Mouse (Mus musculus) limb, embryonic 11.5 days (tissue): Measurements from ENCODE around the gene Fcmr. TPM values are rescaled to one million over a fixed set of nuclear protein-coding genes. Genes with fewer than 3 reads are reported as not detected.

Experiments
- ATAC-seq: fragments of 200-750 bp; cut with Nextera tagmentation; 2 replicates; pipeline ENCODE4 v1.8.0; 2017; ENCODE audit warnings: low read depth; ENCODE audit not compliant: insufficient number of reproducible peaks, low FRiP score, low TSS enrichment
- DNase-seq: peaks from one replicate; pipeline ENCODE4 v3.0.0-alpha.2; 2015; ENCODE audit warnings: low spot score
- H3K27ac ChIP-seq: fragments of 300-500 bp; sonication (generic); replicated peaks from 2 replicates; pipeline ENCODE4 v1.5.1; 2014; ENCODE audit warnings: low read depth, mild to moderate bottlenecking, low read length
- H3K27me3 ChIP-seq: fragments of 300-500 bp; sonication (generic); 2 replicates; pipeline ENCODE4 v1.6.1; 2014; ENCODE audit warnings: mild to moderate bottlenecking, low read length, mixed read lengths; ENCODE audit not compliant: control insufficient read depth, insufficient read depth
- H3K36me3 ChIP-seq: fragments of 300-500 bp; sonication (generic); 2 replicates; pipeline ENCODE4 v1.6.1; 2014; ENCODE audit warnings: mild to moderate bottlenecking, low read length, moderate library complexity, mixed read lengths; ENCODE audit not compliant: control insufficient read depth, insufficient read depth
- H3K4me1 ChIP-seq: fragments of 300-500 bp; sonication (generic); 2 replicates; pipeline ENCODE4 v1.6.1; 2014; ENCODE audit warnings: low read length, mixed read lengths; ENCODE audit not compliant: control insufficient read depth, insufficient read depth
- H3K4me2 ChIP-seq: fragments of 300-500 bp; sonication (generic); 2 replicates; pipeline ENCODE4 v1.6.1; 2014; ENCODE audit warnings: low read depth, mild to moderate bottlenecking, moderate library complexity; ENCODE audit not compliant: severe bottlenecking
- H3K4me3 ChIP-seq: fragments of 300-500 bp; sonication (generic); 2 replicates; pipeline ENCODE4 v1.5.1; 2014; ENCODE audit warnings: low read depth, low read length
- H3K9ac ChIP-seq: fragments of 300-500 bp; sonication (generic); 2 replicates; pipeline ENCODE4 v1.6.1; 2014; ENCODE audit warnings: mild to moderate bottlenecking, low read length
- H3K9me3 ChIP-seq: fragments of 300-500 bp; sonication (generic); 2 replicates; pipeline ENCODE4 v1.6.1; 2016; ENCODE audit warnings: low read length; ENCODE audit not compliant: control insufficient read depth
- WGBS: fragments of 180-500 bp; shearing (Covaris S2); extraction: QIAGEN DNeasy Blood & Tissue Kit; methylation state at CpG from one replicate; pipeline ENCODE4 v1.1.7; 2014; 5-methylcytosine and 5-hydroxymethylcytosine counted together
- polyA plus RNA-seq: library from polyadenylated mRNA; unstranded; fragments of >200 nt; fragmentation: Nextera tagmentation; extraction: Ambion mirVana; gene quantifications from 2 replicates; pipeline ENCODE4 v1.2.1, GENCODE M21; 2014

The Fcmr gene
- polyA plus RNA-seq, 1 experiment from 2014 or later: 0.45 TPM

GRCm38 (mm10) chr1:130875910-130876309, 10.4 kb downstream of the Fcmr start:
- peaks cover 11% of the 10 kb centered on the region for H3K27me3 ChIP-seq
- ATAC-seq: no peak

DNA sequence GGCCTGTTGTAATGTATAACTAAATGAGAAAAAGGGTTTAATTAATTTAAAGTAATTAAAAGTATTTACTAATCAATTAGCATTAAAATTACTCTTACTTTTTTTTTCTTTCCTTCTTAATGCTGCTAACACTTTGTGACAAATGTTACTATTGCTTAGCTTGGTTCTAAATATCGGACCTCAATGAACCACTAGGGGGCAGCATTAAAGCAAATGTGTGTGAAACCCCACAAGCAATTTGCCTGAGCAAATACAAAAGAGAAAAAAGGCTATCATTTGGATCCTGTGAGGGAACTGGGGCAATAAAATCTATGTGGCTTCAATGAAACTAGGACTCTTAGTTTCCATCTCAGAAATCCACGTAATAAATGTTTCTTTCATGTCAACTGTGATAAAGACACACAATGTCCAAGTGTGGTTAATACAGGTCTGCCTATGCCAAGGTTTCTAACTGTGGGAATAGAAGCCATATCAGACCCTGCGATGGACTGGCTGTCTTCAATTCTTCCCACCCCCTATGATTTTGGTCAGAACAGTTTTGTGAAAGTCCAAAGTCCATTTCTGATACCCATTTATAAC, 11.6 kb downstream of the Fcmr start:
- Histone ChIP-seq H3K27ac (no peak overlapping the region), H3K9me3 (no peaks in the 10 kb centered on the region), H3K27me3 (peaks cover 11% of the 10 kb centered on the region), H3K4me2 (no peak overlapping the region), H3K4me1 (no peaks in the 10 kb centered on the region; the same call in 1 of the 2 replicates), H3K9ac (no peak overlapping the region), H3K36me3 (no peaks in the 10 kb centered on the region), H3K4me3 (no peak overlapping the region)
- 30% methylated on average over 3 of the region's 3 CpGs for WGBS
- DNase-seq (peak; percentile 60), ATAC-seq (no peak)

More at GRCm38 (mm10) chr1:130875910-130876309, 10.4 kb downstream of the Fcmr start:
- H3K4me3 ChIP-seq: no peak overlapping the region
- DNase-seq: no peak
- H3K9ac ChIP-seq: no peak overlapping the region
- 82% methylated on average over 3 of the region's 3 CpGs for WGBS
- no peaks in the 10 kb centered on the region for H3K36me3 ChIP-seq
- H3K9me3 ChIP-seq: no peaks in the 10 kb centered on the region
- no peak overlapping the region for H3K4me2 ChIP-seq
- H3K4me1 ChIP-seq: no peaks in the 10 kb centered on the region; the same call in 1 of the 2 replicates
- H3K27ac ChIP-seq: no peak overlapping the region

GRCm38 (mm10) chr1:130877889-130878614, 12.6 kb downstream of the Fcmr start:
- Histone ChIP-seq H3K4me3 (peak overlapping the region; percentile 37), H3K9ac (peak overlapping the region; percentile 50), H3K27ac (no peak overlapping the region), H3K4me1 (no peaks in the 10 kb centered on the region; the same call in 1 of the 2 replicates), H3K9me3 (no peaks in the 10 kb centered on the region), H3K36me3 (no peaks in the 10 kb centered on the region), H3K4me2 (peak overlapping the region; percentile 83), H3K27me3 (peaks cover 11% of the 10 kb centered on the region)
- peak; percentile 65 for DNase-seq
- WGBS: 3% methylated on average over 43 of the region's 43 CpGs
- peak; percentile 56; the same call in 1 of the 2 replicates for ATAC-seq

DNA sequence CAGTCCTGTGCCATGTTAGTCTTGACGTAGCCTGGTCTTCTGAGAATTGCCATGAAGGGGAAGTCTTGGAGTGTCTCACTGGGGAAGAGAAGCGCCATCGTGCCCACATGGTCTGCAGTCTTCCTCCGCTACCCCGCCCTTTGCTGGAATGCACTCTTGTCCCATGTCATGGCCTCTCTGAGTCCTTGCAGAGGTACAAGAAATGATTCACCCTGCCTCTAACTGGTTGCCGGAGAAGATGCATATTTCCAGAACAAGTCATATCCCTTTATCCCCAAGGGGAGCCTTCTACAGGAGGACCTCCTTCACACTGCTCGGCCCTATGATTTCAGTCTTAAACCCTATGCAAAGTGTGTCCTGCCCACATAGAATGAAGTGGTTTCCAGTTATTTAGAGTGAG, 14.5 kb downstream of the Fcmr start:
- no peak overlapping the region for H3K27ac ChIP-seq
- no peaks in the 10 kb centered on the region; the same call in 1 of the 2 replicates for H3K4me1 ChIP-seq
- DNase-seq: no peak
- no peaks in the 10 kb centered on the region for H3K36me3 ChIP-seq
- H3K4me3 ChIP-seq: no peak overlapping the region
- H3K27me3 ChIP-seq: peaks cover 11% of the 10 kb centered on the region
- ATAC-seq: no peak
- 94% methylated on average over 7 of the region's 7 CpGs for WGBS
- no peaks in the 10 kb centered on the region for H3K9me3 ChIP-seq
- H3K9ac ChIP-seq: no peak overlapping the region
- no peak overlapping the region for H3K4me2 ChIP-seq

GRCm38 (mm10) chr1:130883146-130883545, 17.7 kb downstream of the Fcmr start:
- Histone ChIP-seq H3K36me3 (no peaks in the 10 kb centered on the region), H3K9ac (no peak overlapping the region), H3K4me3 (no peak overlapping the region), H3K27me3 (peaks cover 4% of the 10 kb centered on the region), H3K9me3 (no peaks in the 10 kb centered on the region), H3K4me1 (no peaks in the 10 kb centered on the region; the same call in 1 of the 2 replicates), H3K4me2 (no peak overlapping the region), H3K27ac (no peak overlapping the region)
- ATAC-seq: no peak
- WGBS: 95% methylated on average over 4 of the region's 4 CpGs
- no peak for DNase-seq

DNA sequence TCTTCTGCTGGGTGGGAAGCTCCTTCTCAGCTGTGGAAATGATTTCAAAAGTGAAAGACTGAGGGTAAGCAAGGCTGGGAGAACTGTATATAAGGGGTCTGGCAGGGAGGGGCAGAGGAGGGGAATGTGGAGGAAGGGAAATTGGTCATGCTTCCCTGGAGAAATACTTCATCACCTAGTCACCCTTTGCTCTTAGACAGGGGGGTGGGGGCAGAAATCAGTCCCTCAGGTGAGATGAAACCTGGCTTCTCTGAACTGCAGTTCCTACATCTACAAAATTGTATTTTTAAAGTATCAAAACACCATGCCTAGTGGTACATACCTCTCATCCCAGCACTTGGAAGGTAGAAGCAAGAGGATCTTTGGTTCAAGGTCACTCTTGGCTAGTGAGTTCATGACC, 21.9 kb downstream of the Fcmr start, which contains the start of gene Il24:
Gene Il24 (minus strand): TSS at position 101 of the 400 bp plus-strand sequence.
- Histone ChIP-seq H3K9me3 (no peaks in the 10 kb centered on the region), H3K27ac (no peak within 1 kb of the TSS), H3K27me3 (no peaks in the 10 kb centered on the region), H3K4me1 (no peaks in the 10 kb centered on the region), H3K36me3 (no peaks in the 10 kb centered on the region), H3K9ac (no peak within 1 kb of the TSS), H3K4me2 (no peak within 1 kb of the TSS), H3K4me3 (no peak within 1 kb of the TSS)
- ATAC-seq (no peak), DNase-seq (no peak)

DNA sequence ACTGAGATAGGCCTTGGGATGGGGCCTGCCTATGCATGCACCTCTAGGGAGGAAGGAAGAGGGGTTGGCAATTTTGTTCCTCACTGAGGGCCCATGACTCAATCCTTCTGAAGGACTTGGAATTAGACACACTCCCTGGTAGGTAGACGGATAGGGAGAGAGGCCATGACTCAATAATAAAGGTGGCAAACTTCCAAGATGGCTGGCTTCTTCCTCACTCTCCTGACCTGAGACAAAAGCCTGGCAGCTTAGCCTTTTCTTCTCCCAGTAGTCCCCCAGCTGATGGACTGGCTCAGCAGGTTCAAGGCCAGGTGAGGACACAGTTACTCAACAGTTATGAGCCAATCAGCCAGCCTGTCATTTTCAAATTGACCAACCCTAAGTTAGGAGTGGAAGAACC, 27.0 kb downstream of the Fcmr start:
- Histone ChIP-seq H3K27ac (no peak overlapping the region), H3K4me3 (no peak overlapping the region), H3K4me1 (no peaks in the 10 kb centered on the region), H3K9ac (no peak overlapping the region), H3K27me3 (no peaks in the 10 kb centered on the region), H3K4me2 (no peak overlapping the region), H3K9me3 (no peaks in the 10 kb centered on the region), H3K36me3 (no peaks in the 10 kb centered on the region)
- DNase-seq (no peak), ATAC-seq (no peak)
- 93% methylated on average over 1 of the region's 1 CpGs for WGBS

DNA sequence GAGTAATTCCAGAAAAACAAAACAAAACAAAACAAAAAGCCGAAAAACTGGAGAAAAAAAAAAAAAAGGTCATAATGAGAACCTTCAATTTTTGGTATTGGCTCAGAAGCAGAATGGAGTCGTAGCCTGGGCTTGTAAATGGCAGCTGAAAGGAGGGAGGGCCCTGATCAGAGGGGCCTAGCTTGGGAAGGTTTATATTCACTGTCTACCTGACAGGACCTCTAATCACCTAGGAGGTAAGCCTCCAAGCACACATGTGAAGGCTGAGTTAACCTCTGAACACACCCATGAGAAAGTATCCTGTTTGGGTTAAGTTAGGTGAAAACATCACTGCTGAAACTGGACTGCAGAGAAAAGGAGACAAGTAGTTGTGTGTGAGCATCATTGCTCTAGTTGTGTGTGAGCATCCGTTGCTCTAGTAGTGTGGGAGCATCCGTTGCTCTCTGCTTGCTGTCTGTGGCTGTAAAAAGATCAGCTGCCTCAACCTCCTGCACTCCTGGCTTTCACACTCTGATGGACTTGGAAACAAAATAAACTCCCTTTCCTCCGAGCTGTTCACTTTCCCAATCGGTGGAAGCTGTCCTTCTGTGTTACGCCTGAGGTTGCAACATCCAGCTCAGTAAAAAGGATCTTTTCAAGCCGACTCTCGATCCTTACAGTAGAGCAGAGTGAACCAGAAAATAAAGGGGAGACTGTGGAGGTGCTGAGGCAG, 28.0 kb downstream of the Fcmr start:
- no peaks in the 10 kb centered on the region for H3K27me3 ChIP-seq
- H3K9me3 ChIP-seq: no peaks in the 10 kb centered on the region
- no peak overlapping the region for H3K9ac ChIP-seq
- H3K4me1 ChIP-seq: no peaks in the 10 kb centered on the region
- no peak for DNase-seq
- no peak overlapping the region for H3K4me3 ChIP-seq
- no peak overlapping the region for H3K27ac ChIP-seq
- no peaks in the 10 kb centered on the region for H3K36me3 ChIP-seq
- ATAC-seq: no peak
- no peak overlapping the region for H3K4me2 ChIP-seq
- WGBS: 76% methylated on average over 9 of the region's 9 CpGs
